Mouse (Mus musculus) brain, embryonic 18.5 days (tissue): ENCODE results near the gene Erc1.
A peak's percentile ranks its signal among the peaks of the same experiment; 100 is the strongest.
"Not testable (repeated sequence)": the region's sequence is repeated elsewhere in the genome, so short reads cannot be mapped to it uniquely, and the experiment has no call there.

Experiments used
- DNase-seq: peaks from one replicate; pipeline ENCODE4 v3.0.0-alpha.2; 2012; ENCODE audit warnings: low read depth, low spot score

The Erc1 gene

DNA sequence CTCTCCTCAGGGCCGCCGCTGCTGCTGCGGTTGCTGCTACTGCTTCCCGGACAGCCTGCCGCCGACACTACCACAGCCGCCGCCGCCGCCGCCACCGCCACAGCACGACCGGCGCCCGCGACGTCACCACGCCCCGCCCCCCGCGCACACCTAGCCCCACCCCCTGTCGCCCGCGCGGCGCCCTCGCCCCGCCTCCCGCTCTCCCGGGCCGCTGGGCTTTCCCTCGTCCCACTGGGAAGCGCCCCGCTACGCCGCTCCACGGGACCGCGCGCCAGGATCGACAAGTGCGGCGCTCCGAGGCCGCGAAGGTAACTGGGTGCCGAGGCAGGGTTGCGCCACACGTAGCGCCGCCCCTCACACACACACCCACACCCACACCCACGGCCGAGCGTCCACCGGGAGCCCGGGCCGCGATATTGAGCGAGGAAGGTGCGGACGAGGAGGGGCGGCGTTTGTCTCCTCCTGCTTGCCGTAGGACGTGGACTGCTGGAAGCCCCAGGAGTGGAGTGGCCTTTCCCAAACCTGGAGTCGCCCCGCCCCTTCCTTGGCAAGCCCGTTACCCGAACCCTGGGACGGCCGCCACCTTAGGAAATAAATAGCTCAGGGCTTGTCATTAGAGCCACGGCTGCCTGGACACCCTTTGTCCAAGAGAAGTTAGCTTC lies at the start of gene Erc1:
Erc1 (minus strand) TSS at position 134 of the 662 bp plus-strand sequence.
- peak; percentile 80 for DNase-seq

- DNase-seq, result no peak
These were observed 44.7 kb upstream of the Erc1 start for GRCm38 (mm10) chr6:119892711-119893110.

DNA sequence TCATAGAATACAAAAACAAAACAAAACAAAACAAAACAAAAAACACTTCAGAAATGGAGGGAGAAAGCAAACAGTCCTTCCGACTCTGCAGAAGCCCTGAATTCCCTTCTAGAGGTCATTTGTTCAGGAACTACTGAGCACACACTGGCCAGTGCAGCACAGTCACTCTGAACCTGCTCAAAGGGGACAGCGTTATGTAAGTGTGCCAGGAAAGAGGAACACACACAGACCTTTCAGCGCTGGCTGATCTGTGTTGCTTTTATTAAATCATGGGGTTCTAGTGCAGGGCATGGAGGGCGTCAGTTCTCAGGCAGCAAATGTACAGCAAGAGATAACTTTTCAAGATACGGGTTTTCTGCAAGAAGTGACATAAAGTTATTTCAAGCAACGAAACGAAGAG lies 35.2 kb upstream of the Erc1 start:
- no peak for DNase-seq

- DNase-seq, result peak; percentile 78
These were observed 16.5 kb upstream of the Erc1 start for GRCm38 (mm10) chr6:119864341-119865034.

- DNase-seq, result no peak
These were observed 13.6 kb upstream of the Erc1 start for GRCm38 (mm10) chr6:119861519-119861918.

DNA sequence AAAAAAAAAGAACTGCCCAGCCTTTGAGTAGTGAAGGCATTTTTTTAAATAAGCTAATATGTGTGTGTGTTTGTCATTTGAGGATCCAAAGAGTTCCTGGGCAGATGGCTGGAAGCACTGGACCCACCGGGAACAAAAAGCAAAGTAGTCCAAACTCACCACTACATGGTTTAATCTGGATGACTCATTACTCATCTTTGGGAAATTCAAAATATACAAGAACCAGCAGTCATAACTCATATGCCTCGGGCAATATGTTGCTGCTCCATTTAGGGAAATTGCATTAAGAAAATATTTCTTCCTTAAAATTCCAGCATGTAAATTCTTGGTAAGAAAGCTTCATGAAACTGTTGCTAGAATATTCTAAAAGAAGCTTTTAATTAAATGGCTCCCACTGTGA lies 12.3 kb upstream of the Erc1 start:
- no peak for DNase-seq

GRCm38 (mm10) chr6:119855471-119855870 lies 7.5 kb upstream of the Erc1 start:
- no peak for DNase-seq

- DNase-seq, result no peak
These were observed 6.2 kb upstream of the Erc1 start for GRCm38 (mm10) chr6:119854156-119854555.

DNA sequence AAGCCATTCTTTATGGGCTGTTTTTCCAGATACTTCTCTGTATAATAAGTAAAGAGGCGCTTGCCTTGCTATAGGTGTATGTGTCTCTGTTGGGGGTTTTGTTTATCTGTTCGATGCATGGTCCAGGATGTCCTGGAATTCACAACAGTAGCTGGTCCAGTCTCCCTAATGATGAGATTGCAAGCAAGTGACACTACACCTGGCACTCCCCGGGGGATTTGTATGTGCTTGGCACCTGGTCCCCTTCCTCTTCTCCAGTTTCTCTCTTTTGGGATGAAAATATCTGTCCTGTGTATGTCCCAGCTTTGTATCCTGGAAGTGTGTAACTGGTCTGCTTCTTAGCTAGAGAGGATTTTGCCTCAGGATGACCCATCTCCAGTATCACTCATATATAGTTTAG lies 1.9 kb upstream of the Erc1 start:
- no peak for DNase-seq

GRCm38 (mm10) chr6:119849348-119849709 lies 1.4 kb upstream of the Erc1 start:
- no peak for DNase-seq

DNA sequence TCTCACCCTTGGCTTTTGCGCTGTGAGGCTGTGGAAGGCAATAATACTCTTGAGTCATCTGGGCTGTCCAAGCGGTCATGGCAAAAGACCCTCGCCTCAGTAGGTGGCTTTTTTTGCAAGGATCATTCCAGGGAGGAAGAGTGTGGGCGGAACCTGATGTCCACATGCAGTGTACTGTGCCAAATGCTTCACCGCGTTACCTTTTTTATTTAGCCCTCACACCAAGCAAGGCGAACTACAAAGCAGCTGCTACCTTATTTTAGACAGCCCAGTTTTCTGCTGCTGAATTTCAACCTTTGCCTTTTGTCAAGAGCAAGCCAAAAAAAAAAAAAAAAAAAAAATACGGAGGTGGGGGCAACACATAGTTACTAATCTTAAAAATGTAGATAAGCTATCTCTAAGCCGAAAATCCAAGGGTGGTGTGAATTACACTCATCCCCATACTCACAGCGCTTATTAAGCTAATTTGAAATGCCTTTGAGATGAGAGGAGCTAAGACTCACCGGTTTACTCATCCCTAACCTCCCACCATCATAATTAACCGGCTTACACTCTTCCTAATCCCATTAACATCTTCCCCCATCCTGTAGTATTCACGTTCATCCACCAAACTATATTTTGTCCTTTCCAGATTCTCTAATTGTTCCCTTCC lies 855 bp upstream of the Erc1 start:
- no peak for DNase-seq

DNA sequence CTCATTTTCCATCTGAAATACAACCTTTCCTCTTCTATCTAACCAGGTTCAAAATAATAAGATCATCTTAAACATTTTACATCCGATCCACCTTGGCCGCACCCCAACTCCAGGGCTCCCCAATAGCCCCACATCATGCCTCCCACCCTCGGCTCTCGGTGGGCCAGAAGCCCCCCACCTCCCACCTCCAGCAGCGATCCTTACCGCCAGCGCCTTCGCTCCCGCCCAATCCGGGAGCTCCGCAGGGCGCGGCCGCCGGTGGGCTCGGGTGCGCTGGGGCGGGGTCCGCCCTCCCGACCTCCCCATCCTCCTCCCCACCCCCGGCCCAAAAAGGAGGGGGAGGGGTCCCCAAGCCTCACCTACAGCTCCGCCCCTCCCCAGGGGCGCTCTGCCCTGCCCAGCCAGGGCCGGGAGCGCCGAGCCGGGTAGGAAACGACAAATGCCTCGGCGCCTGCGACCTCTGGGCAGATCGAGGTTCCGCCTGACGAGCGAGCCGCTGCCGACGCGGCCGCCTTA lies 391 bp downstream of the Erc1 start:
- DNase-seq, result no peak

GRCm38 (mm10) chr6:119846751-119847517 lies 1.0 kb downstream of the Erc1 start:
- no peak for DNase-seq

DNA sequence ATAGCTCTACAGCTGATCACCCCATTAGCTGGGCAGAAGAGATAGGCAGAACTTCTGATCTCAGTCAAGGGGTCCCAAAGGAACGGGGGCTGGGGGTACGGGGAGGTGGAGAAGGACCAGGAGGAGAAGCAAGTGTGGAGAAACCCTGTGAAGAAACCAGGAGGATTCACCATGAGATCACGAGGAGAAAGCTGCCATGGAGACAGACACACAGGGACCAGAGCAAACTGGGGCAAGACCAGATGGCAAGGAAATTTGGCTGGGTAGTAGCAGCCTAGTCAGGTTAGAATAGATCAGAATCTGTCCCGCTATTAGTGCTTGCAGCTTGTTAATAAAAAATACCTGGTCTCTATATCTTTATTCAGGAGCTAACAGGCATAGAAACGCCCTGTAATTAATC lies 18.0 kb downstream of the Erc1 start:
- no peak for DNase-seq

DNA sequence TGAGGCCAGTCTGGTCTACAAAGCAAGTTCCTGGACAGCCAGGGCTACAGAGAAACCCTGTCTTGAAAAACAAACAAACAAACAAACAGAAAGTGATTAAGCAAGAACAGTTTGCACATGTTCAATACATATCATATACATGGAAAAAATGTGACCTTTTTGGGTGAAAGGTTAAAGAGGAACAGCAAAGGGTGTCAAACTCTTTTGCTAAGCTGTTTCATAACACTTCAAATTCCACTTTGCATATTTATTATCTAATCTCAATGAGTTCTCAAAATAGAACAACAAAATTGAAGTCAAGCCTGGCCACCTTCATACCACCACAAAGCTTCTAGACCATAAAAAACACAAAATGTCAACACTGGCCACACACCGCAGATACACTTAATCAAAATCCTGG lies 19.8 kb downstream of the Erc1 start:
- DNase-seq, result no peak

GRCm38 (mm10) chr6:119826701-119827100 lies 21.3 kb downstream of the Erc1 start:
- no peak for DNase-seq

DNA sequence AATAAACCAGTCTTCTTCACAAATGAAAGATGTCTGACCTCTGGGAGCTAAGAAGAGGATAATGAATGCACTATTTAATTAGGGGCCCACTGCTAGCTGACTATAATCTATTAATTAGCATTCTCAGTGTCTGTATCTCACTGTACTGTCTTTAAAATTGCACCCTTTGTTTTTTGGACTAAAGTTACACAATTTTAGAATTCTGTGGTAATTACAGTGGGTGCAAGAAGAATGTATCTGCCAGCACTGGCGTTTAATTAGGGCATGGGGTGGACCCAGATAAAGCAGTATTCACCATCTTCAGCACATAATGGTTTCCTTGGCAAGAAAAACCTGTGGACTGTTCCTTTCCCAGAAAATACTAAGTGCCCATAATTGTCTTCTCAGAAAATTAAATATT lies 25.8 kb downstream of the Erc1 start:
- no peak for DNase-seq

DNA sequence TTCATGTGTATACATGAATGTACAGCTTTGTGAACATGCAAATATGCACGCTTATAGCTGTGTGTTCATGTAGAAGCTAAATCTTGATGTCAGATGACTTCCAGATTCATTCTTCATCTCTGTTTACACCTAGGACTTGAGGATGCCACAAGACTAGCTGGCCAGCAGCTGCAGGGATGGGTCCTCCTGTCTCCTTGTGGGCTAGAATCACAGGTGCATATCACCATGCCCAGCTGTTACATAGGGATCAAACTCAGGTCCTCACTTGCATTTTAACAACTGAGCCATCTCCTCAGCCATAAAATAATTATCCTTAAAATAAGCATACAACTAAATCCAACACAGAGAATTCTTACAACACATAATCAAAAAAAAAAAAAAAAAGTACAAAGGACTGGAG lies 26.8 kb downstream of the Erc1 start:
- DNase-seq, result no peak

- no peak for DNase-seq
These were observed 29.4 kb downstream of the Erc1 start for GRCm38 (mm10) chr6:119818541-119818940.

DNA sequence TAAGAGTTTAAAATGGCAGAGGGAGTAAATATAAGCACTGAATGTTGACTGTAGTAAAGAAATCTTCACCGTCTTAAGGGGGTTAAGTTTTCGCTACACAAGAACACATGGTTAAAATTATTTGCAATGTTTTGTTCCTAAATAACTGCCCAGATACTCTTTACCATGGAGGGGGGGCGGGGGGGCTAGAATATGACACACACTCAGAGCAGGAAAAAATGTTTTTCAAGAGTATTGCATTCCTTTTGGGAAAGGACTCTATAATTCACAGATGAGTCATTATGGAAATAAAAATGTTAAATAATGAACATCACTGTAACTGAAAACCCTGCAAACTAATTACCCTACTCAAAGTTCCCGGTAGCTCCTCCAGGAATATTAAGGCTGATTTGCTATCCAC lies 32.5 kb downstream of the Erc1 start:
- no peak for DNase-seq

- not testable (repeated sequence) for DNase-seq
These were observed 34.9 kb downstream of the Erc1 start for GRCm38 (mm10) chr6:119813055-119813454.
